Mouse (Mus musculus) ES-E14 (cell line): Measurements from ENCODE around the gene Pak7. TPM values are rescaled to one million over a fixed set of nuclear protein-coding genes. Genes with fewer than 3 reads are reported as not detected.

ENCODE experiments used
- DNase-seq: peaks from one replicate; pipeline ENCODE4 v3.0.0-alpha.2; 2013; ENCODE audit warnings: low read depth, low spot score
- H3K27ac ChIP-seq: 2 replicates; pipeline ENCODE4 v1.5.1; 2012; ENCODE audit warnings: low read depth, mild to moderate bottlenecking, low read length, moderate library complexity, mixed read lengths; ENCODE audit not compliant: poor library complexity, insufficient read depth, severe bottlenecking
- H3K36me3 ChIP-seq: 2 replicates; pipeline ENCODE4 v1.6.1; 2012; ENCODE audit warnings: mild to moderate bottlenecking, low read length, moderate library complexity, mixed read lengths; ENCODE audit not compliant: control insufficient read depth, poor library complexity, insufficient read depth, severe bottlenecking
- H3K4me1 ChIP-seq, 2 experiments: fragments of 150-350 bp in 1 of 2; sonication (generic) in 1 of 2; 2 replicates each; pipeline ENCODE4 v1.6.1; 2012; ENCODE audit warnings: low read length in 2 of 2, mild to moderate bottlenecking in 1 of 2, mixed read lengths in 1 of 2; ENCODE audit not compliant: control insufficient read depth in 2 of 2, insufficient read depth in 2 of 2, poor library complexity in 1 of 2
- H3K4me3 ChIP-seq, 2 experiments: fragments of 150-350 bp in 1 of 2; sonication (generic) in 1 of 2; 2 replicates each; pipeline ENCODE4 v1.5.1; 2012; ENCODE audit warnings: low read length in 2 of 2, low read depth in 1 of 2, mild to moderate bottlenecking in 1 of 2, mixed read lengths in 1 of 2; ENCODE audit not compliant: insufficient read depth in 1 of 2, poor library complexity in 1 of 2, severe bottlenecking in 1 of 2
- H3K9ac ChIP-seq: 2 replicates; pipeline ENCODE4 v1.6.1; 2012; ENCODE audit warnings: low read depth, mild to moderate bottlenecking, low read length, mixed read lengths; ENCODE audit not compliant: poor library complexity, insufficient read depth, severe bottlenecking
- H3K9me3 ChIP-seq: fragments of 150-350 bp; sonication (generic); 2 replicates; pipeline ENCODE4 v1.6.1; 2012; ENCODE audit warnings: low read depth, mild to moderate bottlenecking, low read length; ENCODE audit not compliant: control insufficient read depth, insufficient read depth
- CHD2 ChIP-seq: IDR thresholded peaks from 2 replicates; pipeline ENCODE4 v1.6.1; 2014; ENCODE audit warnings: mild to moderate bottlenecking, low read depth, low read length, inconsistent platforms
- HCFC1 ChIP-seq: IDR thresholded peaks from 2 replicates; pipeline ENCODE4 v1.6.1; 2012; ENCODE audit warnings: low read length, inconsistent platforms, borderline replicate concordance; ENCODE audit not compliant: insufficient read depth
- MAFK ChIP-seq: IDR thresholded peaks from 2 replicates; pipeline ENCODE4 v1.6.1; 2014; ENCODE audit warnings: mild to moderate bottlenecking, low read depth, low read length, inconsistent platforms; ENCODE audit not compliant: insufficient read depth
- ZC3H11A ChIP-seq: IDR thresholded peaks from 2 replicates; pipeline ENCODE4 v1.6.1; 2012; ENCODE audit warnings: low read depth, mild to moderate bottlenecking, inconsistent platforms, low read length, borderline replicate concordance
- ZNF384 ChIP-seq: IDR thresholded peaks from 2 replicates; pipeline ENCODE4 v1.6.1; 2012; ENCODE audit warnings: low read depth, low read length, inconsistent platforms
- in situ Hi-C, 2 experiments: fragments of 600-800 bp; cut with MboI; formaldehyde crosslinking; loops; one replicate each; pipeline ENCODE4 v1.15.1; 2025; ENCODE audit warnings: low sequenced_read_pairs in 2 of 2, inconsistent platforms in 1 of 2; ENCODE audit not compliant: unreplicated experiment in 2 of 2
- total RNA-seq: library from RNA; depleted of rRNA; stranded (reverse); fragments of 300-350 nt; gene quantifications from 2 replicates; pipeline ENCODE4 v1.2.3, GENCODE M21; 2012

Gene Pak7
- total RNA-seq, 1 experiment: 0.22 TPM

DNA sequence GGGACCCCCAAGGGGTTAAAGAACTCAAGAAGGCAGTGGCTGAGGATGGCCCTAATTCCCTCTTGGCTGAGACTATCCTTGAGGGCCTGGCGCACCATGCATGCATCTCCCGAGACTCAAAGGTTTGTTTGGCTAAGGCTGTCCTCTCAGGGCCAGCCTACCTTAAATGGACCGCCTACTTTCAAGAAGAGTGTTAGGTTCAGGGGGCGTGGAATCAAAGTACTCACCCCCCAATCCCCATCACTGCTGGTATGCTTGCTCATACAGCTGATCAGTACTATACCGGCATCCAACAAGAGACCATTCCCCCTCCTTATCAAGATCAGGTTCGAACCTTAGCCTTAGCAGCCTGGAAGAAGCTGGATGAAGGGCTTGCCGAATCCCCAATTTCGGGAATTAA lies 156.5 kb downstream of the Pak7 start:
- in situ Hi-C loops: no loop called here
- Histone ChIP-seq H3K9ac (no peak overlapping the region), H3K9me3 (no peaks in the 10 kb centered on the region), H3K27ac (no peak overlapping the region), H3K36me3 (no peaks in the 10 kb centered on the region), H3K4me1 (no peaks in the 10 kb centered on the region), H3K4me3 (no peak overlapping the region)
- TF ChIP-seq ZNF384: no peak
- no peak for TF ChIP-seq MAFK
- TF ChIP-seq CHD2: no peak
- no peak for TF ChIP-seq ZC3H11A
- no peak for TF ChIP-seq HCFC1
- DNase-seq: no peak

DNA sequence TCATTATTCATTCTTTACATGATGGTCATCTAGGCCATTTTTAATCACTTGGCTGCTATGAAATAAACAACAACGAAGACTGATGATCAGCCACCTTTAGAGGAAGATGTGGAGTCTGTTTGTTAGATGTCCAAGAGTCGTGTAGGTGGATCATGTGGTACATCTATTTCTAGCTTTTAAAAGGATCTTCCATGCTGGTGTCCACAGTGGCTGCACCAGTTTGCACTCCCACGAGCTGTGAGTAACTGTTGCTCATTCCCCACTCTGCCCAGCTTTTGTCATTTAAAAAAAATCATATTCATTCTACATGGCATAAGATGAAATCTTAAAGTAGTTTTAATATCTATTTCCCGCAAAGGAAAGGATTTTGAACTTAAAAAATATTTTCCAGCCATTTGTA lies 183.7 kb downstream of the Pak7 start:
- H3K4me1 ChIP-seq: no peaks in the 10 kb centered on the region
- H3K4me3 ChIP-seq: no peak overlapping the region
- no peaks in the 10 kb centered on the region for H3K9me3 ChIP-seq
- no peak overlapping the region for H3K27ac ChIP-seq
- no peak overlapping the region for H3K9ac ChIP-seq
- TF ChIP-seq CHD2: no peak
- no peak for TF ChIP-seq HCFC1
- no peak for TF ChIP-seq ZNF384
- TF ChIP-seq ZC3H11A: no peak
- TF ChIP-seq MAFK: no peak
- no peaks in the 10 kb centered on the region for H3K36me3 ChIP-seq
- in situ Hi-C loops: no loop called here
- no peak for DNase-seq

DNA sequence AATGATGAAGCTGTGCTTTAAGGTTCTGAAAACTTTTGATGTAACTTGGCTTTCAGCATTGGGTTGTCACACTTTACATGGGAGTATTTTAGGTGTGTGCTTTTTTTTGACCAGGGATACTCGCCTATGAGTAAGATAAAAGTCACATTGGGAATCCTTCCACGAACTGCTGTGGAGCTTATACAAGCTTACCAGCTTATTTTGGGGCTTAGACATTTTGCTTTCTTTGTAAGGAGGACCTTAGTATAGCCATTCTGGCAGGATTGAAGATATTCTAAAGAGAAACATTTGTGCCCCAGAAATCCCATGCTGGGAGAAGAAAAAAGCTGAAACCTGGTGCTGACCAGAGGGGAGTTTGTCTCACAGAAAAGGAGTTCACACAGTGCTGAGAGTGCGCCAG lies 212.7 kb downstream of the Pak7 start:
- no peaks in the 10 kb centered on the region for H3K9me3 ChIP-seq
- H3K36me3 ChIP-seq: no peaks in the 10 kb centered on the region
- H3K9ac ChIP-seq: no peak overlapping the region
- DNase-seq: no peak
- no peaks in the 10 kb centered on the region for H3K4me1 ChIP-seq
- H3K27ac ChIP-seq: no peak overlapping the region
- TF ChIP-seq CHD2 (no peak), HCFC1 (no peak), ZNF384 (no peak), ZC3H11A (no peak), MAFK (no peak)
- in situ Hi-C loops: no loop called here
- no peak overlapping the region for H3K4me3 ChIP-seq

DNA sequence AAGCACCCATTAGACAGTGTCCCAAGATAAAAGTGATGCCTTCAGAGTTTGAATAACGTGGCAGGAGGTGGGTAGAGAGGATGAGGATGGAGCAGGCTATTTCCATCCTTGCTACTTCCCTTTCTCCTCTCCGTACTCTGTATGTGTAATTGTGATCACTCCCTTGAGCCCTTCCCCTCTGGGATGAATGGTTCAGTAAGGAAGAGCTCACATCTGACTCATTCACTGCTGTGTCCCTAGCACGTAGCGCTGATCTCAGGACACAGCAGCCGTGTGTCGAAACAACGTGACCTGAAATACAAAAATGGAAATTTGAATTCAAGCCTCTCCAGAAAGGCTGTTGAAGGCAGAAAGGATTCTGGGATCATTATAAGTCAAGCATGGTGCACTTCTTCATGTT lies 237.0 kb downstream of the Pak7 start:
- TF ChIP-seq ZNF384 (no peak), MAFK (no peak), ZC3H11A (no peak), CHD2 (no peak), HCFC1 (no peak)
- in situ Hi-C loops: loop anchor here in 1 of 2 experiments (25.0 kb wide), 2 partner anchors 312 to 437 kb away; no protein-coding TSS in a partner anchor
- H3K9ac ChIP-seq: no peak overlapping the region
- H3K4me3 ChIP-seq: no peak overlapping the region
- H3K4me1 ChIP-seq: no peaks in the 10 kb centered on the region
- H3K9me3 ChIP-seq: no peaks in the 10 kb centered on the region
- no peak for DNase-seq
- H3K27ac ChIP-seq: no peak overlapping the region
- H3K36me3 ChIP-seq: no peaks in the 10 kb centered on the region

DNA sequence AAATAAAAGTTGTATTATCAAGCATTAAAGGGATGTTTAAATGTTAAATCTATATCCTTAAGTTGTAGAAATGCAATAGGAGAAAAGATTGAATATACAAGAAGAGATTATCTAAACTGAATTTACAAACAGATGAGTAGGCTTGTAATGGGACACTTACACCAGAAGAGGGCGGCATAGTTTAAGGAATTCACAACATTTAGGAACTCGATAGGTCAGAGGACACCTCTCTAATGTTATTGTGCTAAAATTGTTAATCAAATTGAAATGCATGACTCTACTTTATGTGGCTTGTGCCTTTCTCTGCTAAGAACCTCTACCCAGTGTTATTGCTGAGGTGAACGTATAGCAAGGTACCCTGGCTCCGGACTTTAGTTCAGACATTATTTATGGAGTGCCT lies 238.2 kb downstream of the Pak7 start:
- H3K36me3 ChIP-seq: no peaks in the 10 kb centered on the region
- no peak overlapping the region for H3K4me3 ChIP-seq
- in situ Hi-C loops: no loop called here
- no peak overlapping the region for H3K27ac ChIP-seq
- no peak for TF ChIP-seq ZNF384
- no peak for TF ChIP-seq CHD2
- TF ChIP-seq ZC3H11A: peak; percentile 72; the same call in 1 of the 2 replicates
- TF ChIP-seq MAFK: no peak
- TF ChIP-seq HCFC1: no peak
- DNase-seq: peak; percentile 37
- H3K9me3 ChIP-seq: no peaks in the 10 kb centered on the region
- H3K9ac ChIP-seq: no peak overlapping the region
- H3K4me1 ChIP-seq: no peaks in the 10 kb centered on the region
